Mouse (Mus musculus) cerebellum, adult 2 months (tissue): ENCODE data around the gene H2afx. TPM values are rescaled to one million over a fixed set of nuclear protein-coding genes. Genes with fewer than 3 reads are reported as not detected.
"Not testable (repeated sequence)": the region's sequence is repeated elsewhere in the genome, so short reads cannot be mapped to it uniquely, and the experiment has no call there.

Source experiments
- DNase-seq, 2 experiments: peaks; one replicate each; pipeline ENCODE4 v3.0.0; 2021
- H3K27ac ChIP-seq: fragments of 200-500 bp; 2 replicates; pipeline ENCODE4 v1.5.1; 2012; ENCODE audit warnings: low read length, control low read depth, inconsistent platforms; ENCODE audit not compliant: insufficient read depth
- H3K27me3 ChIP-seq: fragments of 200-500 bp; 2 replicates; pipeline ENCODE4 v1.6.1; 2012; ENCODE audit warnings: inconsistent platforms, mild to moderate bottlenecking, low read length, moderate library complexity; ENCODE audit not compliant: control insufficient read depth, insufficient read depth
- H3K4me1 ChIP-seq: fragments of 200-500 bp; 2 replicates; pipeline ENCODE4 v1.6.1; 2011; ENCODE audit warnings: low read length; ENCODE audit not compliant: control insufficient read depth, insufficient read depth
- H3K4me3 ChIP-seq: fragments of 200-500 bp; replicated peaks from 2 replicates; pipeline ENCODE3; 2011; ENCODE audit warnings: mild to moderate bottlenecking, low read depth, low read length, control low read depth; ENCODE audit not compliant: insufficient read depth
- CTCF ChIP-seq: fragments of 200-500 bp; IDR thresholded peaks from 2 replicates; pipeline ENCODE4 v1.5.1; 2011; ENCODE audit warnings: low read depth, mild to moderate bottlenecking, control low read depth, low read length, moderate library complexity, borderline replicate concordance; ENCODE audit not compliant: insufficient read depth
- POLR2A ChIP-seq: fragments of 200-500 bp; IDR thresholded peaks from 2 replicates; pipeline ENCODE4 v1.6.1; 2011; ENCODE audit warnings: low read length, control low read depth, borderline replicate concordance; ENCODE audit not compliant: insufficient read depth
- WGBS: fragments of 180-500 bp; shearing (Covaris S2); methylation state at CpG from one replicate; pipeline ENCODE4 v1.1.7; 2018; 5-methylcytosine and 5-hydroxymethylcytosine counted together
- polyA plus RNA-seq: library from polyadenylated mRNA; depleted of rRNA; stranded (reverse); fragments of >200 nt; gene quantifications from 2 replicates; pipeline ENCODE4 v1.2.3, GENCODE M21; 2012

Gene H2afx
- polyA plus RNA-seq, 1 experiment = 63.5 TPM

- WGBS = 91% methylated on average over 18 of the region's 18 CpGs
- no peak overlapping the region for H3K27ac ChIP-seq
- H3K27me3 ChIP-seq = no peaks in the 10 kb centered on the region
- TF ChIP-seq CTCF = no peak
- no peak for TF ChIP-seq POLR2A
- peaks cover 23% of the 10 kb centered on the region for H3K4me1 ChIP-seq
- DNase-seq = no peak
- no peak overlapping the region for H3K4me3 ChIP-seq
Observed at GRCm38 (mm10) chr9:44314910-44315309, 19.6 kb upstream of the H2afx start.

GRCm38 (mm10) chr9:44317452-44317851 lies 17.0 kb upstream of the H2afx start:
- H3K4me3 ChIP-seq = peak overlapping the region; percentile 11
- peaks cover 23% of the 10 kb centered on the region for H3K4me1 ChIP-seq
- DNase-seq = no peak
- WGBS = 45% methylated on average over 4 of the region's 4 CpGs
- H3K27ac ChIP-seq = no peak overlapping the region
- TF ChIP-seq CTCF (no peak), POLR2A (no peak)
- no peaks in the 10 kb centered on the region for H3K27me3 ChIP-seq

DNA sequence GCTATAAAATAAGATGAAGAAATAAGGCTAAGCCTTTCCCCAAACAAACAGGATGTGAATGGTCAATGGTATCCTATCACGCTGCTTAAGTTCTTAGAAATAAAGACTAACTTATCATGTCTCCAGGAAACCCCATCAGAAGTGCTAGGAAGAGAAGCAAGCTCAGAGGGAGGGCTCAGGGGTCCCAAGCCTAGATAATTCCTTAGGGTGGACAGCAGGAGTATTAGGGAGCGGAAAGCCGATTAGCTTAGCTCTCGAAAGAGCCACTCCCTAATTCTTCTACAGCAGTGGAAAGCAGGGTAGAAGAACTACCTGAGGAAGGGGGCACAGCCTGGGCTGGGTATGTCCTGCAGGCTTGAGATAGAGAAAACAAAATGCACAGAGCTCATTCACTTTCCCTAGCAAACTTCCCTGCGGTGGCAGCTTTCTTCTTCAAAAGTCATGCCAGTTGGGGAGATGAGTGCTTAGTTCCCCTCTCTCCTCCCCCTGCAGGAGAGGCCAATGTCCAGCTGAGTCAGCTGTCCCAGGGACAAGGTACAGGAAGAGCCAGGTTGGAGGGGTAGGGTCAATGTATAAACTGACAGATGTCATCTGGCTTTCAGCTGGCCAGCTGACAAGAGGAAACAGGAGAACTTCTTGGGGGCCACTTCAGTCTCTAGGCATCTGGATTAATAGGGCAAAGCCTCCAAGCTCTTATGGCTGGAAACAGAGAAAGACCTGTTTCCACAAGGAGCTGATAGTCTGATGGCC lies 16.2 kb upstream of the H2afx start:
- H3K27ac ChIP-seq = no peak overlapping the region
- WGBS = 38% methylated on average over 5 of the region's 5 CpGs
- no peak for DNase-seq
- H3K4me3 ChIP-seq = peak overlapping the region; percentile 41
- H3K4me1 ChIP-seq = peaks cover 23% of the 10 kb centered on the region
- TF ChIP-seq POLR2A = no peak
- no peak for TF ChIP-seq CTCF
- no peaks in the 10 kb centered on the region for H3K27me3 ChIP-seq

- WGBS = 19% methylated on average over 3 of the region's 3 CpGs
- peak overlapping the region; percentile 89 for H3K4me3 ChIP-seq
- H3K4me1 ChIP-seq = peaks cover 18% of the 10 kb centered on the region
- TF ChIP-seq CTCF (no peak), POLR2A (no peak)
- no peaks in the 10 kb centered on the region for H3K27me3 ChIP-seq
- no peak overlapping the region for H3K27ac ChIP-seq
- DNase-seq = no peak
Observed at GRCm38 (mm10) chr9:44318826-44319095, 15.7 kb upstream of the H2afx start.

DNA sequence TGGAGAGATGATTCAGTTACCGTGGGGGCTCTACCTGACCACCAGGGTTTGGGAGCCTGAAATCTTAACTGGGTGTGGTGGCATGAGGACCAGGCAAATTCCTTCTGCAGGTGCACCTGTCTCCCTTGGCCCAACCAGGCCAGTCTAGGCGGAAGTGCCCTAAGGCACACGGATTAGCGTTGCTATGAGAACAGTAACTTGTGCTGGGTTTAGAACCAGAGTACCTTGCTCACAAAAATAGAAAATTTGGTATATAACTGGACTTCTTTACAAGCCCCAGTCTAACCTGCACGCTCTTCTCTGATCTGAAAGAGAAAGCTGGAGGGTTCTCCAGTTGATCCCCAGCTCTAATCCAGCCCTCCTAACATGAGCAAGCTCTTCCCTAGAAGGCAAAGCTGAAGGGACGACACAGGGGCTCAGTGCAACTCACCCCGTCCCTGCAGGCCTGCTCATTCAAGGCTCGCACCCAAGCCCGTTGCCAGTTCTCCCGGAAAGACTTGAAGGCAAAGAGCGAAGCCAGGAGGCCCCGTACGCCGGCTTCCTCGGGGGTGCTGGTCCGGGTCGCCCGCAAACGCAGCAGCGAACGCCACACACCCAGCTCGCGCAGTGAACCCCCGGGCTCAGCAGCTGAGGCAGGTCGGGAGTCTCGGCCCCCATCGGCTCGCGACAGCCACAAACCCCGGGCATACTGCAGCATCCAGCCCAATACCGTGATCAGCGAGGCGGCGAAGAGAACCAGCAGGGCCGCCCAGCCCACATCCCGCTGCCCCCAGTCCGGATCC lies 15.2 kb upstream of the H2afx start:
- Histone ChIP-seq H3K27ac (peak overlapping the region; percentile 74), H3K4me3 (peak overlapping the region; percentile 89), H3K27me3 (no peaks in the 10 kb centered on the region), H3K4me1 (peaks cover 15% of the 10 kb centered on the region)
- TF ChIP-seq CTCF (no peak), POLR2A (no peak)
- peak; percentile 47 to 62 for DNase-seq
- WGBS = 2% methylated on average over 37 of the region's 37 CpGs

DNA sequence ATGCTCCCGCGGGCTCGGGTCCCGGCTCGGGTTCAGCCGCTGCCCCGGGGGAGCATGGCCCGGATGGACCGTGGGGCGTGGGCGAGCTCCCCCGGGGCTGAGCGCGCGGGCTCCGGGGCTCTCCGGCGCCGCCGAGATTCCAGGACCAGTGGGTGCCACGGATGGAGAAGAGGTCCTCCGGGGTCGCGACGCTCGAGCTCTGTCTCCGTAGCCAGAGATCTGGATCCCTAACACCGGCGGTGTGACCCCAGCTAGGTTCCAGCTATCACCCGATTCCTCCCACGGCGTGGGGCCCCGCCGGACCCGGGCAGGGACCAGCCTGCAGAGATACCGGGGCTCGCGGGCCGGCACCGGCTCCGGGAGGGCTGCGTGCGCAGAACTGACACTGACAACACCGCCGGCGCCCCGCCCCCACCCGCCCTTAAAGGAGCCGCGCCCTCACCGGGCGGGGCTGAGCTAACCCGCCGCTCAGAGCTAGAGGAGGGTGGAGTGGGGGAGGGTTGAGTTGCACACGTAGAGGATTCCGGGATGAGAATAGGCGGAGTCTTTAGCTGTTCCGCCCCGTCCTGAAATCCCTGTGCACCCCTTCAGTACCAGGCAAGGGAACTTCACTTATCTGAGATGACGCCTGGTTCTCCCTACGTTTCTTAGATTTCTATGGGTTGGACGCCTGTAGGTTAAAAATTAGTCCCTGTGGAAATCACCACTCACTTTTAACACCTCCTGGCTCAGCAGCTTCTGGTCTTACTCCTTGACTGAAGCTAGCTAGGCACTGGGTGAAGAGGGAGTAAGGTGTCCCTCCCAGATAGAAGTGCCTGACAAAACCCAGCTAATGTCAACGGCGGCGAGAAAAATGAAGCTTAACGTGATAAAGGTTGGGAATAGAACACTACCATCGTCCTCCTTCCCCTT lies 14.4 kb upstream of the H2afx start, which contains the start of gene C2cd2l:
Gene C2cd2l (minus strand): TSS at position 399 of the 912 bp plus-strand sequence.
- H3K27me3 ChIP-seq = no peaks in the 10 kb centered on the region
- peak; percentile 88 to 96 for DNase-seq
- 1% methylated on average over 67 of the region's 67 CpGs for WGBS
- peak within 1 kb of the TSS; percentile 89 for H3K4me3 ChIP-seq
- TF ChIP-seq POLR2A (peak; percentile 58), CTCF (no peak)
- H3K27ac ChIP-seq = peak within 1 kb of the TSS; percentile 74
- H3K4me1 ChIP-seq = peaks cover 12% of the 10 kb centered on the region

GRCm38 (mm10) chr9:44320799-44321133 lies 13.7 kb upstream of the H2afx start:
- H3K27ac ChIP-seq = peak overlapping the region; percentile 55
- DNase-seq = no peak
- 11% methylated on average over 6 of the region's 6 CpGs for WGBS
- no peaks in the 10 kb centered on the region for H3K27me3 ChIP-seq
- TF ChIP-seq CTCF (no peak), POLR2A (no peak)
- H3K4me1 ChIP-seq = peaks cover 12% of the 10 kb centered on the region
- peak overlapping the region; percentile 50 for H3K4me3 ChIP-seq

DNA sequence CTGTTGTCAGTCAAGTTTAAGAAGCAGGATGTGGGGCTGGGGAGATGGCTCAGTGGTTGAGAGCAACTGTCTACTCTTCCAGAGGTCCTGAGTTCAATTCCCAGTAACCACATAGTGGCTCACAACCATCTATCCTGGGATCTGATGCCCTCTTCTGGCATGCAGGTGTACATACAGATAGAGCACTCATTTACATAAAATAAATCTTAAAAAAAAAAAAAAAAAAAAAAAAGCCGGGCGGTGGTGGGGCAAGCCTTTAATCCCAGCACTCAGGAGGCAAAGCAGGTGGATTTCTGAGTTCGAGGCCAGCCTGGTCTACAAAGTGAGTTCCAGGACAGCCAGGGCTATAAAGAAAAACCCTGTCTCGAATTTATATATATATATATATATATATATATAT lies 10.8 kb upstream of the H2afx start:
- H3K27ac ChIP-seq, H3K4me1 ChIP-seq, H3K27me3 ChIP-seq, DNase-seq, H3K4me3 ChIP-seq: not testable (repeated sequence)
- 54% methylated on average over 4 of the region's 4 CpGs for WGBS
